Mouse (Mus musculus): ENCODE measurements at regions not wholly inside any gene's neighbourhood (a gene's known extent, or its start where the extent isn't known, plus 50 kb on each side); places are given as distances from the start of the nearest gene placed in this dataset.

- TF ChIP-seq MAFK (IDR thresholded peaks at IDR 0.05; ENCODE audit: insufficient read depth, low read depth, low read length), result no peak
- no peak for TF ChIP-seq HCFC1 (IDR thresholded peaks at IDR 0.05; ENCODE audit: borderline replicate concordance, insufficient read depth, low read length)
- no peak for TF ChIP-seq CHD2 (IDR thresholded peaks at IDR 0.05; ENCODE audit: low read depth, low read length)
Measured at GRCm38 (mm10) chr7:73595140-73595825, 53.7 kb upstream of the Chd2 start.
